In the genomic region with DNA sequence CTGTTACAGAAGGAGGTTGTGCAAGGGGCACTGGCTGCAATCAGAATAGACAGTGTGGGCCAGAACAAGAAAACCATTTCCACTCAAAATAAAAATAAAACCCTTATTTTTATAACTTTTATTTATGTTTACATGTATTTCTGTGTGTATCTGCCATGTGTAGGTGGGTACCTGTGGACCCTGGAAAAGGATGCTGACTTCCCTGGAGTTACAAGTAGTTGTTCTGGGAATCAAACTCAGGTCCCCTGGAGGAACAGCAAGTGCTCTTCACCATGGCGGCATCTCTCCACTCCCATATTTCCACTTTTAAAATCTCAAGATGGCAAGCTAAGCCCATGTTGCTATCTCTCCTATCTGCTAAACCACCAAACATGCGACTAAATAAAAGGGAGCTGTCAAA, we compare ENCODE assay signal across 13 mouse cellular contexts. TPM values are rescaled to one million over a fixed set of nuclear protein-coding genes. Genes with fewer than 3 reads are reported as not detected.
DNase-seq lines count a peak whose midpoint lies in the region; ATAC-seq and TF ChIP-seq lines count a peak whose summit lies in the region.
"Had no signal": no experiment of that assay in that cellular context is flagged by ENCODE, and none has a peak within 500 bp of the region (broad histone marks: within the 10 kb centered on the region; RNA-seq: fewer than 3 reads in every experiment).

No protein-coding gene starts in this region.

- no peak; the same call in 1 of the 2 replicates for ATAC-seq in forebrain, embryonic 13.5 days
- ATAC-seq in forebrain, embryonic 11.5 days (replicated peaks; ENCODE audit: low FRiP score): no peak
- no peak for ATAC-seq in intestine, embryonic 14.5 days (replicated peaks; ENCODE audit: low FRiP score, low TSS enrichment, low read depth)
- no peak for ATAC-seq in intestine, postnatal 0 days
- no peak for ATAC-seq in midbrain, embryonic 12.5 days (ENCODE audit: low FRiP score, low read depth)
- ATAC-seq in midbrain, embryonic 14.5 days (ENCODE audit: low FRiP score, low TSS enrichment): no peak
- ATAC-seq in midbrain, embryonic 16.5 days: no peak

- H3K4me2 ChIP-seq in forebrain, embryonic 13.5 days: no peak overlapping the region
- H3K4me2 ChIP-seq in forebrain, embryonic 11.5 days (ENCODE audit: low read depth, low read length, severe bottlenecking): no peak overlapping the region
- no peak overlapping the region for H3K4me2 ChIP-seq in intestine, embryonic 14.5 days (ENCODE audit: low read length)
- H3K4me2 ChIP-seq in intestine, postnatal 0 days (replicated peaks; ENCODE audit: low read depth): no peak overlapping the region
- no peak overlapping the region for H3K4me2 ChIP-seq in midbrain, embryonic 12.5 days (replicated peaks)
- no peak overlapping the region for H3K4me2 ChIP-seq in midbrain, embryonic 14.5 days (ENCODE audit: low read length)
- no peak overlapping the region for H3K4me2 ChIP-seq in midbrain, embryonic 16.5 days (ENCODE audit: low read length)

- H3K4me1 ChIP-seq in forebrain, embryonic 13.5 days: peaks cover 17% of the 10 kb centered on the region
- no peaks in the 10 kb centered on the region; the same call in 1 of the 2 replicates for H3K4me1 ChIP-seq in forebrain, embryonic 11.5 days (replicated peaks; ENCODE audit: control insufficient read depth, insufficient read depth, low read length)
- H3K4me1 ChIP-seq in intestine, embryonic 14.5 days (replicated peaks; ENCODE audit: control insufficient read depth, insufficient read depth, low read length): peaks cover 9% of the 10 kb centered on the region
- no peaks in the 10 kb centered on the region for H3K4me1 ChIP-seq in intestine, postnatal 0 days (replicated peaks; ENCODE audit: control insufficient read depth, insufficient read depth, low read length)
- peaks cover 7% of the 10 kb centered on the region for H3K4me1 ChIP-seq in midbrain, embryonic 12.5 days
- no peaks in the 10 kb centered on the region for H3K4me1 ChIP-seq in midbrain, embryonic 14.5 days (ENCODE audit: control insufficient read depth, insufficient read depth, low read length)
- H3K4me1 ChIP-seq in midbrain, embryonic 16.5 days (ENCODE audit: control insufficient read depth, insufficient read depth, low read length): 0 out of 2 replicates have a peak, but pooled peaks cover 2% of the 10 kb centered on the region

- H3K9me3 ChIP-seq in forebrain, embryonic 13.5 days (replicated peaks): no peaks in the 10 kb centered on the region
- no peaks in the 10 kb centered on the region for H3K9me3 ChIP-seq in forebrain, embryonic 11.5 days (ENCODE audit: control insufficient read depth, low read length)
- H3K9me3 ChIP-seq in intestine, embryonic 14.5 days (ENCODE audit: control insufficient read depth, low read length): no peaks in the 10 kb centered on the region
- no peaks in the 10 kb centered on the region for H3K9me3 ChIP-seq in intestine, postnatal 0 days (ENCODE audit: control insufficient read depth)
- no peaks in the 10 kb centered on the region for H3K9me3 ChIP-seq in midbrain, embryonic 12.5 days
- no peaks in the 10 kb centered on the region for H3K9me3 ChIP-seq in midbrain, embryonic 14.5 days (ENCODE audit: control insufficient read depth, low read length)
- no peaks in the 10 kb centered on the region for H3K9me3 ChIP-seq in midbrain, embryonic 16.5 days (replicated peaks; ENCODE audit: control insufficient read depth, low read length, poor library complexity, severe bottlenecking)
- H3K9me3 ChIP-seq: limb, embryonic 10.5 days had no signal

- DNase-seq in forebrain, embryonic 11.5 days (ENCODE audit: low spot score): no peak
- DNase-seq in intestine, embryonic 14.5 days (ENCODE audit: low spot score): no peak
- DNase-seq in midbrain, embryonic 14.5 days: no peak
- DNase-seq in adrenal gland, adult (ENCODE audit: inconsistent age in 2 of 2, low spot score in 1 of 2): no peak
- DNase-seq: adrenal gland, adult 8-10 months; cerebellum, adult 9-10 months; thymus, adult 18-20 months had no signal

- peak overlapping the region; percentile 44 for H3K27ac ChIP-seq in forebrain, embryonic 13.5 days
- H3K27ac ChIP-seq in forebrain, embryonic 11.5 days (ENCODE audit: low read depth, low read length): no peak overlapping the region
- peak overlapping the region; percentile 5; the same call in 1 of the 2 replicates for H3K27ac ChIP-seq in intestine, embryonic 14.5 days (ENCODE audit: low read depth)
- no peak overlapping the region for H3K27ac ChIP-seq in intestine, postnatal 0 days (ENCODE audit: low read depth, low read length)
- peak overlapping the region; percentile 60 for H3K27ac ChIP-seq in midbrain, embryonic 12.5 days (replicated peaks)
- no peak overlapping the region; the same call in 1 of the 2 replicates for H3K27ac ChIP-seq in midbrain, embryonic 14.5 days (replicated peaks; ENCODE audit: low read depth, low read length)
- H3K27ac ChIP-seq in midbrain, embryonic 16.5 days (ENCODE audit: low read length): peak overlapping the region; percentile 22; the same call in 1 of the 2 replicates
- H3K27ac ChIP-seq: limb, embryonic 10.5 days; liver, embryonic 14.5 days had no signal

- H3K27me3 ChIP-seq in forebrain, embryonic 13.5 days: no peaks in the 10 kb centered on the region
- no peaks in the 10 kb centered on the region for H3K27me3 ChIP-seq in forebrain, embryonic 11.5 days (ENCODE audit: control insufficient read depth, insufficient read depth, low read length)
- H3K27me3 ChIP-seq in intestine, embryonic 14.5 days (replicated peaks; ENCODE audit: control insufficient read depth, insufficient read depth, low read length): no peaks in the 10 kb centered on the region
- no peaks in the 10 kb centered on the region for H3K27me3 ChIP-seq in intestine, postnatal 0 days (replicated peaks; ENCODE audit: control insufficient read depth, insufficient read depth, low read length)
- H3K27me3 ChIP-seq in midbrain, embryonic 12.5 days: no peaks in the 10 kb centered on the region
- no peaks in the 10 kb centered on the region for H3K27me3 ChIP-seq in midbrain, embryonic 14.5 days (ENCODE audit: control insufficient read depth, insufficient read depth, low read length)
- no peaks in the 10 kb centered on the region for H3K27me3 ChIP-seq in midbrain, embryonic 16.5 days (ENCODE audit: control insufficient read depth, insufficient read depth, low read depth, low read length)

- H3K4me3 ChIP-seq in forebrain, embryonic 13.5 days: no peak overlapping the region
- no peak overlapping the region for H3K4me3 ChIP-seq in forebrain, embryonic 11.5 days (ENCODE audit: low read depth, low read length)
- no peak overlapping the region for H3K4me3 ChIP-seq in intestine, embryonic 14.5 days (ENCODE audit: low read depth, low read length)
- H3K4me3 ChIP-seq in intestine, postnatal 0 days (ENCODE audit: low read depth, low read length): no peak overlapping the region
- no peak overlapping the region for H3K4me3 ChIP-seq in midbrain, embryonic 12.5 days
- H3K4me3 ChIP-seq in midbrain, embryonic 14.5 days (replicated peaks; ENCODE audit: low read depth, low read length): no peak overlapping the region
- H3K4me3 ChIP-seq in midbrain, embryonic 16.5 days (ENCODE audit: low read depth, low read length): no peak overlapping the region
- H3K4me3 ChIP-seq: limb, embryonic 10.5 days had no signal

- TF ChIP-seq CTCF in intestine, postnatal 0 days (IDR thresholded peaks at IDR 0.05; ENCODE audit: low read depth): no peak

- H3K9ac ChIP-seq in forebrain, embryonic 13.5 days: no peak overlapping the region
- H3K9ac ChIP-seq in forebrain, embryonic 11.5 days (ENCODE audit: low read length): no peak overlapping the region
- H3K9ac ChIP-seq in intestine, embryonic 14.5 days (ENCODE audit: low read length): no peak overlapping the region
- no peak overlapping the region for H3K9ac ChIP-seq in intestine, postnatal 0 days (ENCODE audit: low read depth, low read length)
- H3K9ac ChIP-seq in midbrain, embryonic 12.5 days (replicated peaks): no peak overlapping the region
- H3K9ac ChIP-seq in midbrain, embryonic 14.5 days (replicated peaks; ENCODE audit: low read length): no peak overlapping the region
- H3K9ac ChIP-seq in midbrain, embryonic 16.5 days (ENCODE audit: low read depth, low read length): no peak overlapping the region
- H3K9ac ChIP-seq: liver, embryonic 14.5 days had no signal

- 88% methylated on average over 2 of the region's 2 CpGs for WGBS in forebrain, embryonic 13.5 days
- WGBS in forebrain, embryonic 11.5 days: 82% methylated on average over 2 of the region's 2 CpGs
- 67% methylated on average over 2 of the region's 2 CpGs for WGBS in intestine, embryonic 14.5 days
- 60% methylated on average over 2 of the region's 2 CpGs for WGBS in intestine, postnatal 0 days
- WGBS in midbrain, embryonic 12.5 days: 82% methylated on average over 2 of the region's 2 CpGs
- 77% methylated on average over 2 of the region's 2 CpGs for WGBS in midbrain, embryonic 14.5 days
- 72% methylated on average over 2 of the region's 2 CpGs for WGBS in midbrain, embryonic 16.5 days

- H3K36me3 ChIP-seq in forebrain, embryonic 13.5 days (ENCODE audit: poor library complexity, severe bottlenecking): peaks cover 27% of the 10 kb centered on the region
- H3K36me3 ChIP-seq in forebrain, embryonic 11.5 days (ENCODE audit: control insufficient read depth, insufficient read depth, low read length): no peaks in the 10 kb centered on the region
- H3K36me3 ChIP-seq in intestine, embryonic 14.5 days (ENCODE audit: control insufficient read depth, insufficient read depth, low read length): peaks cover 19% of the 10 kb centered on the region
- H3K36me3 ChIP-seq in intestine, postnatal 0 days (ENCODE audit: control insufficient read depth, insufficient read depth): peaks cover 5% of the 10 kb centered on the region; the same call in 1 of the 2 replicates
- peaks cover 13% of the 10 kb centered on the region for H3K36me3 ChIP-seq in midbrain, embryonic 12.5 days
- peaks cover 23% of the 10 kb centered on the region; the same call in 1 of the 2 replicates for H3K36me3 ChIP-seq in midbrain, embryonic 14.5 days (ENCODE audit: control insufficient read depth, insufficient read depth, low read length)
- H3K36me3 ChIP-seq in midbrain, embryonic 16.5 days (ENCODE audit: control insufficient read depth, insufficient read depth, low read length): no peaks in the 10 kb centered on the region

RNA-seq across cellular contexts. Expression of a gene that starts 13.1 kb away (rescaled TPM):
- polyA plus RNA-seq in forebrain, embryonic 13.5 days (2015; fragmentation: Nextera tagmentation; extraction: Ambion mirVana): 38.3 and 38.7 TPM in 2 replicates
- polyA plus RNA-seq in forebrain, embryonic 11.5 days (2014; fragmentation: Nextera tagmentation; extraction: Ambion mirVana): 64.4 and 66.7 TPM in 2 replicates
- 43.0 and 48.2 TPM in 2 replicates for polyA plus RNA-seq in intestine, embryonic 14.5 days (2014; fragmentation: Nextera tagmentation; extraction: Ambion mirVana)
- polyA plus RNA-seq in intestine, postnatal 0 days (2015; fragmentation: Nextera tagmentation; extraction: Ambion mirVana): 10.1 and 10.6 TPM in 2 replicates
- polyA plus RNA-seq in midbrain, embryonic 12.5 days (2016; fragmentation: Nextera tagmentation; extraction: Ambion mirVana): 55.4 and 66.0 TPM in 2 replicates
- polyA plus RNA-seq in midbrain, embryonic 14.5 days (2014; fragmentation: Nextera tagmentation; extraction: Ambion mirVana): 28.4 and 40.6 TPM in 2 replicates
- 19.2 and 22.3 TPM in 2 replicates for polyA plus RNA-seq in midbrain, embryonic 16.5 days (2015; fragmentation: Nextera tagmentation; extraction: Ambion mirVana)

RNA-seq across cellular contexts. Expression of a gene that starts 36.3 kb away (rescaled TPM):
- 1.2 and 1.8 TPM in 2 replicates for polyA plus RNA-seq in forebrain, embryonic 13.5 days (2015; fragmentation: Nextera tagmentation; extraction: Ambion mirVana)
- polyA plus RNA-seq in forebrain, embryonic 11.5 days (2014; fragmentation: Nextera tagmentation; extraction: Ambion mirVana): 0.67 TPM in 1 of 2 replicates, not detected in the other
- polyA plus RNA-seq in intestine, embryonic 14.5 days (2014; fragmentation: Nextera tagmentation; extraction: Ambion mirVana): 0.34 and 0.35 TPM in 2 replicates
- 0.39 and 0.51 TPM in 2 replicates for polyA plus RNA-seq in intestine, postnatal 0 days (2015; fragmentation: Nextera tagmentation; extraction: Ambion mirVana)
- 0.51 and 1.4 TPM in 2 replicates for polyA plus RNA-seq in midbrain, embryonic 12.5 days (2016; fragmentation: Nextera tagmentation; extraction: Ambion mirVana)
- 3.5 TPM in 2 replicates for polyA plus RNA-seq in midbrain, embryonic 14.5 days (2014; fragmentation: Nextera tagmentation; extraction: Ambion mirVana)
- 3.4 and 4.2 TPM in 2 replicates for polyA plus RNA-seq in midbrain, embryonic 16.5 days (2015; fragmentation: Nextera tagmentation; extraction: Ambion mirVana)

Comparison
In these comparisons a context has a peak if more than half of its experiments do, and no peak if none do; other contexts are left out.
1. H3K27ac ChIP-seq: peak in forebrain, embryonic 13.5 days (single experiment), intestine, embryonic 14.5 days (single experiment), midbrain, embryonic 12.5 days (single experiment) and midbrain, embryonic 16.5 days (single experiment); none in forebrain, embryonic 11.5 days (single experiment), intestine, postnatal 0 days (single experiment) and midbrain, embryonic 14.5 days (single experiment).